Mouse (Mus musculus) neural tube, embryonic 15.5 days (tissue): ENCODE results near the gene Prune1. TPM values are rescaled to one million over a fixed set of nuclear protein-coding genes. Genes with fewer than 3 reads are reported as not detected.
A peak's percentile ranks its signal among the peaks of the same experiment; 100 is the strongest.
"Not testable (repeated sequence)": the region's sequence is repeated elsewhere in the genome, so short reads cannot be mapped to it uniquely, and the experiment has no call there.

Experiments
- ATAC-seq: fragments of 200-750 bp; cut with Nextera tagmentation; 2 replicates; pipeline ENCODE4 v1.8.0; 2017; ENCODE audit warnings: mild to moderate bottlenecking, moderate TSS enrichment, moderate library complexity; ENCODE audit not compliant: low FRiP score
- H3K27ac ChIP-seq: fragments of 300-500 bp; sonication (generic); replicated peaks from 2 replicates; pipeline ENCODE4 v1.5.1; 2015; ENCODE audit warnings: mild to moderate bottlenecking, inconsistent platforms
- H3K27me3 ChIP-seq: fragments of 300-500 bp; sonication (generic); replicated peaks from 2 replicates; pipeline ENCODE4 v1.6.1; 2015; ENCODE audit warnings: inconsistent platforms
- H3K36me3 ChIP-seq: fragments of 300-500 bp; sonication (generic); 2 replicates; pipeline ENCODE4 v1.6.1; 2015; ENCODE audit warnings: inconsistent platforms
- H3K4me1 ChIP-seq: fragments of 300-500 bp; sonication (generic); 2 replicates; pipeline ENCODE4 v1.6.1; 2015; ENCODE audit warnings: inconsistent platforms
- H3K4me2 ChIP-seq: fragments of 300-500 bp; sonication (generic); 2 replicates; pipeline ENCODE4 v1.6.1; 2015; ENCODE audit warnings: inconsistent platforms, mild to moderate bottlenecking, moderate library complexity
- H3K4me3 ChIP-seq: fragments of 300-500 bp; sonication (generic); replicated peaks from 2 replicates; pipeline ENCODE4 v1.5.1; 2015; ENCODE audit warnings: mild to moderate bottlenecking, inconsistent platforms
- H3K9ac ChIP-seq: fragments of 300-500 bp; sonication (generic); replicated peaks from 2 replicates; pipeline ENCODE4 v1.6.1; 2015; ENCODE audit warnings: mild to moderate bottlenecking, inconsistent platforms
- H3K9me3 ChIP-seq: fragments of 300-500 bp; sonication (generic); replicated peaks from 2 replicates; pipeline ENCODE4 v1.6.1; 2016; ENCODE audit warnings: inconsistent platforms
- WGBS: fragments of 180-500 bp; shearing (Covaris S2); methylation state at CpG from one replicate; pipeline ENCODE4 v1.1.7; 2015; ENCODE audit warnings: mixed read lengths; 5-methylcytosine and 5-hydroxymethylcytosine counted together
- polyA plus RNA-seq: library from polyadenylated mRNA; unstranded; fragments of >200 nt; fragmentation: Nextera tagmentation; extraction: Ambion mirVana; gene quantifications from 2 replicates; pipeline ENCODE4 v1.2.1, GENCODE M21; 2015

Gene Prune1
- polyA plus RNA-seq, 1 experiment from 2014 or later, result 61.7 TPM

DNA sequence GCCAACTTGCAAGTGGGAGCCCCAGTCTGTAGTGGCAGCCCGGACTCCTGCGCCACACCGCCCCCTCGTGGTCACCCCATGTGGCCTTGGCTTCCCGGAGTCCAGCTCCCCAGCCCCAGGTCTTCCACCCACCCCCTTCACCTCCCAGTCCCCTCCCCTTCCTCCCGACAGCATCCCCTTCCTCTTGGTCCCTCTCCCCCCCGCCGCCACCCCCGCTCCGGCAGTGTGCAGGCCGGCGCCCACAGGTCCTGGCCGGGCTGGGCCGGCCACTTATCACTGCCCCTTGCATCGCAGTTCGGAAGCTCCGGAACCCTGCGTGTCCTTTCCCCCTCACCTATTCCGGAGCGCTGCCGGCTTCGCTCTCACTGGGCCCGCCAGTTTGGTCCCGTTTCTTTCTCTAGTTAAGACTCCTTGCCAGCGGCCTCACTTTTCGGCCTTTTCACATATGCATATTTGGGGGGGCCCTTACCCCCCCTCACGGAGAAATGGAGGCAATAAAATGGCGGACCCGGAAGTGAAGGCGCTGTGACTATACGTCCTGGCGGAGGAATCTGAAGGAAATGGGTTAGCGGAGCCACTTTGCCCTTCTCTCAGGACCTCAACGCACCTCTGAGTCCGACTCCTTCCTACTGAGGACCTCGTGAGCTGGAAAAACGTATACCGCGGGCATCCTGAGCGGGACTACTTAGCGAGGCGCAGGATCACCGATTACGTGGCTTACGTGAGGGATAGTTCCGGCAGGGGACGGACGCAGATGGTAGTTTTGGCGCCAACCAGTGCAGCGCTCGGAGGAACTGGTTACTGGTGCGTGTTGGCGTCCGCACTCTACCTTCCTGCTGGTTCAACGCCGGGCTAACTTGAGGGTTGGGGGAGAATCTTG lies 64.4 kb downstream of the Prune1 start, which contains the start of gene Gabpb2:
Gene Gabpb2, minus strand, starts transcription at position 662 of the 880 bp plus-strand sequence.
- H3K4me3 ChIP-seq, result peak within 1 kb of the TSS; percentile 61
- H3K36me3 ChIP-seq, result peaks cover 38% of the 10 kb centered on the region
- 1% methylated on average over 55 of the region's 56 CpGs for WGBS
- ATAC-seq, result peak; percentile 88
- peak within 1 kb of the TSS; percentile 61 for H3K4me2 ChIP-seq
- peaks cover 22% of the 10 kb centered on the region for H3K4me1 ChIP-seq
- H3K27ac ChIP-seq, result peak within 1 kb of the TSS; percentile 93
- no peaks in the 10 kb centered on the region for H3K9me3 ChIP-seq
- no peaks in the 10 kb centered on the region for H3K27me3 ChIP-seq
- H3K9ac ChIP-seq, result peak within 1 kb of the TSS; percentile 71

DNA sequence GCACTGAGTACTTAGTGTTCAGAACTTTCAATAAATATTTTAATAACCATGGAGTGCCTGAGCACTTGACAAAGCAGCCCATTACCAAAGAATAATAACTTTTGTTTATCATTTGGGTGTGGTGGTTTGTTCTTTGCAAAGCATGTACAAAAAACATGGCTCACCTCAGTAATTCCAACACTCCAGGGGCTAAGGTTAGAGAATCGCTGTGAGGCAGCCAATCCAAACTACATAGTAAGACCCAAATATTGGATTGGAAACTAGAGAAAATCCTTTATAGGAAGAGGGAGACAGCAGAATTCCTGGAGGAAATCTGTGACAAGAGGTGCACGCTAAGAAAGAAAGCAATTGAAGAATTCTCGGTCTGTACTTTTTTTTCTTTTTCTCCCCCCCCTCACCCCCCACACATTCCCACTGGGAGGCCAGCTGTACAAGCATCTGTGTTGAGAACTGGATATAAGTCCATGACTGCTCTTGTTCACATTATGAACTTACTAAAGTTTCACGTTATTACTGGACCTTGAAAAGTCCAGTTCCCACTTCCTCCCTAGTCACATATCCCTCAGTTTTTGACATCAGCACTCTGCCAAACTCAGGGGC lies 65.1 kb downstream of the Prune1 start:
- peak; percentile 23 for ATAC-seq
- WGBS, result 23% methylated on average over 4 of the region's 4 CpGs
- H3K4me2 ChIP-seq, result peak overlapping the region; percentile 61

DNA sequence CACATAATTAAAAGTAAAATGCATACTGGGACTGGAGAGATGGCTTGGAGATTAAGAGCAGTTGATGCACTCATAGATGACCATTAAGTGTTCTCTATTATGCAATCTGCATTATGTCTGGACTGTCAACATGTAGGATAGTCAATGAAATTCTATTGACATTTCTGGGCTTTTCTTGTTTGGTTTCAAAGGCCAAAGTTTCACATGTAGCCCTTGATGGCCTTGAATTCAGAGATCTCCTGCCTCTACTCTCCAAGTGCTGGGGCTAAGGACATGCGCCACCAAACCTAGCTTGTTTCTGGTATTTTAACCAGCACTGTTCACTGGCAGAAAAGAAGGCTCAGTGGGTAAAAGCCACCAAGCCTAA lies 68.3 kb downstream of the Prune1 start:
- Histone ChIP-seq H3K36me3 (peaks cover 11% of the 10 kb centered on the region), H3K4me1 (peaks cover 16% of the 10 kb centered on the region), H3K4me2 (no peak overlapping the region), H3K9ac (no peak overlapping the region), H3K27ac (no peak overlapping the region), H3K27me3 (no peaks in the 10 kb centered on the region), H3K4me3 (no peak overlapping the region), H3K9me3 (no peaks in the 10 kb centered on the region)
- no peak for ATAC-seq
- 100% methylated on average over 1 of the region's 1 CpGs for WGBS

More for the DNA sequence above, 65.1 kb downstream of the Prune1 start:
- Histone ChIP-seq H3K36me3 (peaks cover 36% of the 10 kb centered on the region), H3K9me3 (no peaks in the 10 kb centered on the region), H3K9ac (peak overlapping the region; percentile 71; the same call in 1 of the 2 replicates), H3K27ac (peak overlapping the region; percentile 93), H3K4me3 (peak overlapping the region; percentile 61), H3K4me1 (peaks cover 22% of the 10 kb centered on the region), H3K27me3 (no peaks in the 10 kb centered on the region)

GRCm38 (mm10) chr3:95212889-95213608 lies 68.8 kb downstream of the Prune1 start:
- WGBS, result 97% methylated on average over 9 of the region's 10 CpGs
- H3K27me3 ChIP-seq, H3K9me3 ChIP-seq, H3K9ac ChIP-seq, H3K4me3 ChIP-seq, H3K4me2 ChIP-seq, H3K27ac ChIP-seq, ATAC-seq: not testable (repeated sequence)
- Histone ChIP-seq H3K36me3 (peaks cover 10% of the 10 kb centered on the region), H3K4me1 (peaks cover 11% of the 10 kb centered on the region)

DNA sequence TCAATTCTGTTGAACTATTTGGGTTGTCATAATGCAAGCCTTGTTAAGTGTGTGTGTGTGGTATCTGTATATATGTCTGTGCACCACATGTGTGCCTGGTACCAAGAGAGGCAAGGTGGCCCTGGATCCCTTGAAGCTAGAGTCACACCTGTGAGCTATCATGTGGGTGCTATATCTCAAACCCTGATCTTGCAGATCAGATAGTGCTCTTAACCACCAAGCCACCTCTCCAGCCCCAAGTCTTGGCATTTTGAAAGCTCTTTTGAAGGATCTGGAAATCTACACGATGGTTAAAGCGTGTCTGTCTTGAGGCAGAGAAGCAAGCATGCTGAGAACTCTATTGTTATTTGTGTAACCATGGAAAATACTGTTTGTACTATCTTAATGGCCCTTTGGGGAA lies 71.3 kb downstream of the Prune1 start:
- Histone ChIP-seq H3K9ac (no peak overlapping the region), H3K4me3 (no peak overlapping the region), H3K9me3 (no peaks in the 10 kb centered on the region), H3K27ac (no peak overlapping the region), H3K36me3 (peaks cover 17% of the 10 kb centered on the region), H3K4me2 (no peak overlapping the region), H3K4me1 (no peaks in the 10 kb centered on the region), H3K27me3 (no peaks in the 10 kb centered on the region)
- 48% methylated on average over 2 of the region's 2 CpGs for WGBS
- ATAC-seq, result no peak

GRCm38 (mm10) chr3:95208286-95208685 lies 73.6 kb downstream of the Prune1 start:
- Histone ChIP-seq H3K27me3 (no peaks in the 10 kb centered on the region), H3K4me2 (no peak overlapping the region), H3K9me3 (no peaks in the 10 kb centered on the region), H3K9ac (no peak overlapping the region), H3K4me3 (no peak overlapping the region), H3K36me3 (peaks cover 26% of the 10 kb centered on the region), H3K4me1 (no peaks in the 10 kb centered on the region), H3K27ac (no peak overlapping the region)
- no peak for ATAC-seq
- WGBS, result 86% methylated on average over 4 of the region's 4 CpGs

DNA sequence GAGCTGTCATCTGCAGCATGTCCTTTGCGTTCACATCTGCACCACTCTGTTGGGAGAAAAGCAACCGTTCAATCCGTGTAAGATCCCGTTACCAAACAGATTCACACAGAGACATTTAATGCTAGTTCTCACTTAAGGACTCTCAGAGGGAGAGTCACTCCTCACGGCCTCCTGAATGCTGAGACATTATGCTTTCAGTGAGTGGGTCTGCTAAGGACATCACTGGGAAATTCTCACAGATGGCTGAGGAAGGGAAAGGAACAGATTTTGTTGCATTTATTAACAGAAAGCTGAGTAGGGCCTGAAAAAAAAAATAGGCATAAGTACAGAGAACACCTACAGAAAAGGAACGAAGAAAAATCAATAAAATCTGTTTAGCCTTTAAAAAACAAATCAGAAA lies 78.0 kb downstream of the Prune1 start:
- peaks cover 61% of the 10 kb centered on the region for H3K36me3 ChIP-seq
- no peak overlapping the region for H3K27ac ChIP-seq
- H3K4me3 ChIP-seq, result no peak overlapping the region
- no peak for ATAC-seq
- no peak overlapping the region for H3K4me2 ChIP-seq
- no peaks in the 10 kb centered on the region for H3K4me1 ChIP-seq
- H3K27me3 ChIP-seq, result no peaks in the 10 kb centered on the region
- no peaks in the 10 kb centered on the region for H3K9me3 ChIP-seq
- 92% methylated on average over 6 of the region's 6 CpGs for WGBS
- no peak overlapping the region for H3K9ac ChIP-seq

Other genes with a start within 250 kb of the Prune1 start
- gene Psmd4, start 239.5 kb downstream of the Prune1 start, polyA plus RNA-seq, result 264 and 266 TPM in 2 replicates
- 15.5 and 16.5 TPM in 2 replicates for gene Pip5k1a, start 175.1 kb downstream of the Prune1 start, polyA plus RNA-seq
- 142 and 151 TPM in 2 replicates for gene Vps72, start 171.1 kb downstream of the Prune1 start, polyA plus RNA-seq
- gene Tmod4, start 157.6 kb downstream of the Prune1 start, polyA plus RNA-seq, result 1.3 and 1.5 TPM in 2 replicates
- gene Scnm1, start 148.1 kb downstream of the Prune1 start, polyA plus RNA-seq, result 86.7 and 88.4 TPM in 2 replicates
- gene Lysmd1, start 148.0 kb downstream of the Prune1 start, polyA plus RNA-seq, result 38.1 and 46.0 TPM in 2 replicates
- 3.0 and 5.6 TPM in 2 replicates for gene Tnfaip8l2, start 139.7 kb downstream of the Prune1 start, polyA plus RNA-seq
- gene Sema6c, start 121.6 kb downstream of the Prune1 start, polyA plus RNA-seq, result 17.7 and 24.4 TPM in 2 replicates
- gene Gabpb2, start 64.2 kb downstream of the Prune1 start, polyA plus RNA-seq, result 2.8 and 3.9 TPM in 2 replicates
- 46.2 and 55.5 TPM in 2 replicates for gene Cdc42se1, start 53.3 kb downstream of the Prune1 start, polyA plus RNA-seq
- gene Mllt11, start 49.9 kb downstream of the Prune1 start, polyA plus RNA-seq, result 250 and 346 TPM in 2 replicates
- 0.13 and 0.18 TPM in 2 replicates for gene Gm128, start 40.5 kb downstream of the Prune1 start, polyA plus RNA-seq
- gene Bnipl, start 30.9 kb downstream of the Prune1 start, polyA plus RNA-seq, result 0.29 TPM in 1 of 2 replicates, not detected in the other
- 37.3 and 37.4 TPM in 2 replicates for gene Mindy1, start 731 bp downstream of the Prune1 start, polyA plus RNA-seq
- 0.40 and 0.41 TPM in 2 replicates for gene Anxa9, start 25.1 kb upstream of the Prune1 start, polyA plus RNA-seq
- gene Cers2, start 32.7 kb upstream of the Prune1 start, polyA plus RNA-seq, result 93.4 and 102 TPM in 2 replicates
- gene Setdb1, start 75.1 kb upstream of the Prune1 start, polyA plus RNA-seq, result 37.6 and 38.3 TPM in 2 replicates
- not detected in 2 replicates for gene 4930558C23Rik, start 120.8 kb upstream of the Prune1 start, polyA plus RNA-seq
- 14.2 and 20.5 TPM in 2 replicates for gene Arnt, start 152.3 kb upstream of the Prune1 start, polyA plus RNA-seq
- gene Ctsk, start 217.2 kb upstream of the Prune1 start, polyA plus RNA-seq, result 10.7 and 12.0 TPM in 2 replicates
- gene Ctss, start 244.7 kb upstream of the Prune1 start, polyA plus RNA-seq, result 22.4 and 25.4 TPM in 2 replicates